Mouse (Mus musculus) WW6 (cell line): ENCODE measurements at regions not wholly inside any gene's neighbourhood (a gene's known extent, or its start where the extent isn't known, plus 50 kb on each side); places are given as distances from the start of the nearest gene placed in this dataset.

Experiments used
- DNase-seq: peaks from one replicate; pipeline ENCODE4 v3.0.0-alpha.2; 2013; ENCODE audit warnings: low read depth, low spot score

- DNase-seq: no peak
These were observed 88.7 kb upstream of the Hdac4 start for GRCm38 (mm10) chr1:92284155-92284554.

- no peak for DNase-seq
These were observed 81.8 kb upstream of the Hdac4 start for GRCm38 (mm10) chr1:92277199-92277747.

GRCm38 (mm10) chr1:92275388-92275787, 79.9 kb upstream of the Hdac4 start:
- DNase-seq: no peak

- DNase-seq: no peak
These were observed 78.3 kb upstream of the Hdac4 start for GRCm38 (mm10) chr1:92273760-92274159.

- no peak for DNase-seq
These were observed 76.3 kb upstream of the Hdac4 start for GRCm38 (mm10) chr1:92271676-92272291.

GRCm38 (mm10) chr1:92270486-92271058, 75.1 kb upstream of the Hdac4 start:
- no peak for DNase-seq

GRCm38 (mm10) chr1:92269464-92269863, 74.0 kb upstream of the Hdac4 start:
- DNase-seq: no peak

GRCm38 (mm10) chr1:92264941-92265340, 69.4 kb upstream of the Hdac4 start:
- DNase-seq: no peak

GRCm38 (mm10) chr1:92259715-92260392, 64.4 kb upstream of the Hdac4 start:
- no peak for DNase-seq

GRCm38 (mm10) chr1:92258026-92258425, 62.5 kb upstream of the Hdac4 start:
- no peak for DNase-seq

- DNase-seq: no peak
These were observed 57.6 kb upstream of the Hdac4 start for GRCm38 (mm10) chr1:92253086-92253485.

- DNase-seq: no peak
These were observed 55.3 kb upstream of the Hdac4 start for GRCm38 (mm10) chr1:92250594-92251463.
